Mouse (Mus musculus) layer of hippocampus, adult 8-10 months (tissue): ENCODE measurements at regions not wholly inside any gene's neighbourhood (a gene's known extent, or its start where the extent isn't known, plus 50 kb on each side); places are given as distances from the start of the nearest gene placed in this dataset.

Experiments
- DNase-seq, 2 experiments: peaks; one replicate each; pipeline ENCODE4 v3.0.0; 2022; ENCODE audit warnings: low spot score in 2 of 2

- DNase-seq, result no peak
These were observed 61.7 kb downstream of the Thnsl1 start for GRCm38 (mm10) chr2:21267149-21267761.

GRCm38 (mm10) chr2:21269989-21270846 lies 64.7 kb downstream of the Thnsl1 start:
- DNase-seq, result peak in 1 of 2 experiments; percentile 28

- DNase-seq, result no peak
These were observed 67.9 kb downstream of the Thnsl1 start for GRCm38 (mm10) chr2:21273416-21273815.

GRCm38 (mm10) chr2:21275315-21275714 lies 69.8 kb downstream of the Thnsl1 start:
- no peak for DNase-seq

GRCm38 (mm10) chr2:21280794-21281420 lies 75.4 kb downstream of the Thnsl1 start:
- peak; percentile 64 to 89 for DNase-seq

GRCm38 (mm10) chr2:21282505-21283200 lies 77.1 kb downstream of the Thnsl1 start:
- no peak for DNase-seq

- no peak for DNase-seq
These were observed 79.4 kb downstream of the Thnsl1 start for GRCm38 (mm10) chr2:21284881-21285280.

- no peak for DNase-seq
These were observed 79.6 kb upstream of the Gpr158 start for GRCm38 (mm10) chr2:21287786-21288185.

GRCm38 (mm10) chr2:21292669-21293151 lies 74.6 kb upstream of the Gpr158 start:
- peak; percentile 30 to 38 for DNase-seq

- DNase-seq, result no peak
These were observed 73.3 kb upstream of the Gpr158 start for GRCm38 (mm10) chr2:21294002-21294401.

- no peak for DNase-seq
These were observed 67.7 kb upstream of the Gpr158 start for GRCm38 (mm10) chr2:21299681-21300080.
